Mouse (Mus musculus) intestine, embryonic 14.5 days (tissue): Measurements from ENCODE around the gene Prkag2. TPM values are rescaled to one million over a fixed set of nuclear protein-coding genes. Genes with fewer than 3 reads are reported as not detected.

Experiments used
- ATAC-seq: fragments of 200-750 bp; cut with Nextera tagmentation; replicated peaks from 2 replicates; pipeline ENCODE4 v1.8.0; 2017; ENCODE audit warnings: low read depth, moderate number of reproducible peaks, moderate TSS enrichment, moderate library complexity; ENCODE audit not compliant: low FRiP score, low TSS enrichment
- DNase-seq: peaks from one replicate; pipeline ENCODE4 v3.0.0-alpha.2; 2018; ENCODE audit warnings: low spot score
- H3K27ac ChIP-seq: fragments of 300-500 bp; sonication (generic); 2 replicates; pipeline ENCODE4 v1.5.1; 2014; ENCODE audit warnings: low read depth, mild to moderate bottlenecking, control low read depth
- H3K27me3 ChIP-seq: fragments of 300-500 bp; sonication (generic); replicated peaks from 2 replicates; pipeline ENCODE4 v1.6.1; 2014; ENCODE audit warnings: low read length, control low read depth; ENCODE audit not compliant: control insufficient read depth, insufficient read depth
- H3K36me3 ChIP-seq: fragments of 300-500 bp; sonication (generic); 2 replicates; pipeline ENCODE4 v1.6.1; 2014; ENCODE audit warnings: low read length, control low read depth; ENCODE audit not compliant: control insufficient read depth, insufficient read depth
- H3K4me1 ChIP-seq: fragments of 300-500 bp; sonication (generic); replicated peaks from 2 replicates; pipeline ENCODE4 v1.6.1; 2014; ENCODE audit warnings: low read length, control low read depth, mixed read lengths; ENCODE audit not compliant: control insufficient read depth, insufficient read depth
- H3K4me2 ChIP-seq: fragments of 300-500 bp; sonication (generic); 2 replicates; pipeline ENCODE4 v1.6.1; 2014; ENCODE audit warnings: low read length
- H3K4me3 ChIP-seq: fragments of 300-500 bp; sonication (generic); 2 replicates; pipeline ENCODE4 v1.5.1; 2014; ENCODE audit warnings: low read depth, low read length, control low read depth, mixed read lengths
- H3K9ac ChIP-seq: fragments of 300-500 bp; sonication (generic); 2 replicates; pipeline ENCODE4 v1.6.1; 2014; ENCODE audit warnings: mild to moderate bottlenecking, low read length
- H3K9me3 ChIP-seq: fragments of 300-500 bp; sonication (generic); 2 replicates; pipeline ENCODE4 v1.6.1; 2016; ENCODE audit warnings: low read length, control low read depth; ENCODE audit not compliant: control insufficient read depth
- WGBS: fragments of 180-500 bp; shearing (Covaris S2); extraction: QIAGEN DNeasy Blood & Tissue Kit; methylation state at CpG from one replicate; pipeline ENCODE4 v1.1.7; 2014; 5-methylcytosine and 5-hydroxymethylcytosine counted together
- polyA plus RNA-seq: library from polyadenylated mRNA; unstranded; fragments of >200 nt; fragmentation: Nextera tagmentation; extraction: Ambion mirVana; gene quantifications from 2 replicates; pipeline ENCODE4 v1.2.1, GENCODE M21; 2014

Prkag2 gene
- polyA plus RNA-seq, 1 experiment from 2014 or later = 52.1 TPM

DNA sequence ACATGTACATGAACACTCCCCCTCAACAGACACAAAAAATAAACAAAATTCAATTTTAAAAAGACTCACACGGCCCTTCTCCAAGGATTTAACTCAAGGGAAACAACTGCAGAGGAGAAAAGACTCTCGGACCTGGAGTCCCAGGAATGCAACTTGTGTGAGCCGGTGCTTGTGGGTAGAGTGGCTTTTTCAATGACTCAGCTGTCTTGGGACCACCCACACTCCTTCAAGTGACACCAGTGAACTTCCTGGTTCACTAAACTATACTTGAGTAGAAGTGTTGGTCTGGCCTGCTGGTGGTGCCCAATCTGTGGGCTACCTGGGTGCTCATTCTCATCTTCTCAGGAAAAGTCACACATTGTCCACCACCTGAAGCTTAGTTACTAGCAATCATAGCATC, 53.7 kb downstream of the Prkag2 start:
- Histone ChIP-seq H3K9ac (no peak overlapping the region), H3K27me3 (no peaks in the 10 kb centered on the region), H3K27ac (no peak overlapping the region), H3K4me2 (no peak overlapping the region), H3K36me3 (no peaks in the 10 kb centered on the region), H3K4me1 (peaks cover 6% of the 10 kb centered on the region; the same call in 1 of the 2 replicates), H3K9me3 (no peaks in the 10 kb centered on the region), H3K4me3 (no peak overlapping the region)
- ATAC-seq = no peak
- no peak for DNase-seq
- WGBS = 69% methylated on average over 3 of the region's 3 CpGs

DNA sequence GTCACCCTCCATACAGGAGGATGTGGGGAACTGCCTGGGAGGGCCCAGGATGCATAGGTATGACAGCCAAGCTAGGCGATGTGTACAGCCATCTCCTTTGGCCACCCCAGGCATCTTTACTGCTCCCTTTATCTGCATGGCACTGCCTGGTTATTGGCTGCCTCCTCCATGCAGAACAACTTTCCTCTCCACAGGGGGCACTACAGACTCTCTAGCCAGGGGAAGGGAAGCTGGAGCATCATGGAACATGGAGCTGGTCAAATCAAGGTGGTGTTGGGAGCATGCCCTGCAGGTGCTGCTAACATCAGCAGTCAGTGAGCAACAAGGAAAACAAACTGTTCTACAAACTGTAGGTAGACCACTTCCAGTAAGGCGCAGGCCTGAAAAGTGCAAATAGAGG, 56.4 kb downstream of the Prkag2 start:
- H3K9me3 ChIP-seq = no peaks in the 10 kb centered on the region
- H3K27ac ChIP-seq = no peak overlapping the region
- WGBS = 87% methylated on average over 2 of the region's 2 CpGs
- H3K4me1 ChIP-seq = peaks cover 5% of the 10 kb centered on the region; the same call in 1 of the 2 replicates
- no peak overlapping the region for H3K4me2 ChIP-seq
- no peak for DNase-seq
- H3K9ac ChIP-seq = no peak overlapping the region
- no peaks in the 10 kb centered on the region for H3K27me3 ChIP-seq
- no peak for ATAC-seq
- H3K4me3 ChIP-seq = no peak overlapping the region
- H3K36me3 ChIP-seq = no peaks in the 10 kb centered on the region

DNA sequence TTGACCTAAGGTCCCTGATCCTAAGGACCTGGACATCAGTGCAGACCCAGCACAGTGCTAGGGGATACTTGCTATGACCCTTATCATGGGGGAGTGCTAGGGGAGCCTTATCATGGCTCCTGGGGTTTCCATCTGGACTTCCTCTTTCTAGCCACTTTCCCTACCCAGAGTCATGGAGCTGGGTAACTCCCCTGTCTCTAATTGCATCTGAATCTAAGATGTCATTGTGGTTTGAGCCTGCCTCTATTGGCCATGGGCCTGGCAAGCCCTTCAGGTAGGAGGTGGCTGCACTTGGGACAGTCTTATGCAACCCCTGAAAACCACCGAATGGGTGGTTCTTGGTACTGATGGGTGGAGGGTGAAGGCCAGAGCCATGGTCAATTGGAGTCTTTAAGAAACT, 58.5 kb downstream of the Prkag2 start:
- Histone ChIP-seq H3K27me3 (no peaks in the 10 kb centered on the region), H3K4me2 (no peak overlapping the region), H3K9me3 (no peaks in the 10 kb centered on the region), H3K4me1 (no peaks in the 10 kb centered on the region), H3K27ac (no peak overlapping the region), H3K4me3 (no peak overlapping the region), H3K36me3 (no peaks in the 10 kb centered on the region), H3K9ac (no peak overlapping the region)
- WGBS = 100% methylated on average over 1 of the region's 1 CpGs
- no peak for DNase-seq
- ATAC-seq = no peak

DNA sequence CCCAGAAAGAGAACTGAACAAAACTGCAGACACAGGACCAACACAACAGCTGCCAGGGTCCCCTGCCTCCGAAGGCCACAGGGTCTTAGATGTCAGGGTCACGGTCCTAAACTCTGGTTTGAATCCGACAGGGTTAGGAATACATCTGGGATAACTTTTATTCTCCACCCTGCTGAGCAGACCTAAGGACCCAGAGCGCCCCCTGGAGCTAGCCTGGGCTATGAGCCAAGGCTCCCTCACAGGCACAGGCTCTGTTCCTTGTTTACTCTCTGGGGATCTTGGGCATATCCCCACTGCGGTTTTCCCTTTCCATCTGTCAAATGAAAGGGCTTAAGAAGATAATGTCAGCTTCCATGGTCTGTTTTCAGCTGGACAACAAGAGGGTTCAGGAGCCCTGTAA, 59.1 kb downstream of the Prkag2 start:
- Histone ChIP-seq H3K27me3 (no peaks in the 10 kb centered on the region), H3K9me3 (no peaks in the 10 kb centered on the region), H3K27ac (no peak overlapping the region), H3K4me3 (no peak overlapping the region), H3K4me1 (no peaks in the 10 kb centered on the region), H3K9ac (no peak overlapping the region), H3K36me3 (no peaks in the 10 kb centered on the region), H3K4me2 (no peak overlapping the region)
- no peak for ATAC-seq
- WGBS = 50% methylated on average over 5 of the region's 5 CpGs
- DNase-seq = no peak

DNA sequence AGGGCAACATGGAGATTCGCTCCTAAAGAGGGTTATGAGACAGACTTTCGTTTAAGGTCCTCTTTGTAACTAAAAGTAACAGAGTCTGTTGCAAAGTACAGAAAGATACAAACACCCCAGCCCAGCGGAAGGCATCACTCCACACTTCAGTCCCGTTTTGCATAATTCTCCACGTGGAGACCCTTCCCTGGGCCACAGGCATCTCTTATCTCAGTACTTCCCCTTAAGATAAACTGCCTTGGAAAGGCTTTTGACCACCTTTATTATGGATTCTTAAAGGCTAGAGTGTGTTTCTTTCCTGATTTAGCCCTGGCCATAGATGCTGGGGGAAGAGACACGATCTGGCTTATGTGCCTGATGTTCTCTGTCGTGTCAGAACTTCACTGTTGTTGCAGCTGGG, 59.5 kb downstream of the Prkag2 start:
- Histone ChIP-seq H3K4me1 (no peaks in the 10 kb centered on the region), H3K36me3 (no peaks in the 10 kb centered on the region), H3K4me2 (no peak overlapping the region), H3K27ac (no peak overlapping the region), H3K27me3 (no peaks in the 10 kb centered on the region), H3K4me3 (no peak overlapping the region), H3K9ac (no peak overlapping the region), H3K9me3 (no peaks in the 10 kb centered on the region)
- 68% methylated on average over 7 of the region's 7 CpGs for WGBS
- ATAC-seq (no peak), DNase-seq (no peak)

DNA sequence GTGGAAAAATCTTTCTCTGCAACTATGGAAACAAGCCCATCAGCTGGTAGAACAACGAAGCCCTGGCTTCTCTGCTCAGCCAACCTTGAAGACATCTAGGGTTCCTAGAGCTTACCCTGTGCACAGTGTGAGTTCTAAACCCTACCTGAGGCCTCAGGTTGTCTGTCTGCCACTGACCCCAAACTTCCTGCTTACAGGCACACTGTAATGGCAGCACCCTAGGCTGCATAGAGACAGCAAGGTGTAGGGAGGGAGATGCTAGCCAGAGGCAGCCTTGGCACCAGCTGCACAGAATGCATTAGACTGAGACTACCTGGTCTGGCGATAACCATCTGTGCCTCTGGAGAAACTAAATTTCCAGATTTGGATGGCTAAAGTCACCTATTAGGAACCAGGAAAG, 61.6 kb downstream of the Prkag2 start:
- Histone ChIP-seq H3K4me2 (no peak overlapping the region), H3K4me3 (no peak overlapping the region), H3K9ac (no peak overlapping the region), H3K27me3 (no peaks in the 10 kb centered on the region), H3K36me3 (no peaks in the 10 kb centered on the region), H3K27ac (no peak overlapping the region), H3K9me3 (no peaks in the 10 kb centered on the region), H3K4me1 (no peaks in the 10 kb centered on the region)
- no peak for DNase-seq
- ATAC-seq = no peak
- WGBS = 92% methylated on average over 2 of the region's 2 CpGs

DNA sequence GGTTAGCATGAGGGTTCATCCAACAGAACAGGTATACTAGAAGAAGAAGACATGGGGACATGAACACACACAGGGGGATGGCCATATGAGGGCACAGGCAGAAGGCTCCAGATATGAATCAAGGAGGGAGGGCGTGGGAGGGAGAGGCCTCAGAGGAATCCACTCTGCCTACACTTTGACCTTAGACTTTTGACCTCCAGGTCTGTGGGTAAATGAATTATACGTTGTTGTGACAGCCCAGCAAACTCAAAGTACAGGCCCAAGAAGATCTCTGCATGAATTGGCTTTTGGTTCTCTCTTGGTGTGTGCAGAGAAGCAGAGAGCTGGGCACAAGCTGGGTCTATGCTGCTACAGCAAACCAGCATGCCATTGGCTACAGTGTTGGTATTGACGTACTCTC, 65.1 kb downstream of the Prkag2 start:
- no peaks in the 10 kb centered on the region for H3K27me3 ChIP-seq
- no peak overlapping the region for H3K27ac ChIP-seq
- DNase-seq (no peak), ATAC-seq (no peak)
- H3K36me3 ChIP-seq = no peaks in the 10 kb centered on the region
- H3K9ac ChIP-seq = no peak overlapping the region
- 58% methylated on average over 3 of the region's 3 CpGs for WGBS
- no peaks in the 10 kb centered on the region for H3K9me3 ChIP-seq
- H3K4me1 ChIP-seq = peaks cover 1% of the 10 kb centered on the region; the same call in 1 of the 2 replicates
- H3K4me2 ChIP-seq = no peak overlapping the region
- no peak overlapping the region for H3K4me3 ChIP-seq

DNA sequence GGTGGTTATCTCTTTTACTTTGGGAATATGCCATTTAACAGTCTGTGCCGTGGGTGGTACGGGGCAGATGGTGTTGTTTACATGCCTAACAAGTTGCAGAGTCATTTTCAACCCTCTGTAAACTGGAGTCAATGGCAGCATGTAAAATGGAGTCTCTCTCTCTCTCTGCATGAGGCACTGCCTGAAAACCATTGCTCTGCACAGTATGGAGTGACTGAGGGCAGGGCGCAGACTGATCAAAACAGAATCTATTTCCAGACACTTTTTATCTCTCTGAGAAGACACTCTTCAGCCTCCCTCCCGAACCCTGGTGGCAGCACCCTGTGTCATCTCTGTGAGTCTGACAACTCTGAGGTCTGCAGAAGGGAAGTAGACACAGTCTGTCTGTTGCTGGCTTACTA, 69.0 kb downstream of the Prkag2 start:
- Histone ChIP-seq H3K9me3 (no peaks in the 10 kb centered on the region), H3K9ac (no peak overlapping the region), H3K27ac (no peak overlapping the region), H3K4me2 (no peak overlapping the region), H3K36me3 (no peaks in the 10 kb centered on the region), H3K4me3 (no peak overlapping the region), H3K4me1 (peaks cover 12% of the 10 kb centered on the region; the same call in 1 of the 2 replicates), H3K27me3 (no peaks in the 10 kb centered on the region)
- WGBS = 71% methylated on average over 4 of the region's 4 CpGs
- ATAC-seq (no peak), DNase-seq (no peak)

DNA sequence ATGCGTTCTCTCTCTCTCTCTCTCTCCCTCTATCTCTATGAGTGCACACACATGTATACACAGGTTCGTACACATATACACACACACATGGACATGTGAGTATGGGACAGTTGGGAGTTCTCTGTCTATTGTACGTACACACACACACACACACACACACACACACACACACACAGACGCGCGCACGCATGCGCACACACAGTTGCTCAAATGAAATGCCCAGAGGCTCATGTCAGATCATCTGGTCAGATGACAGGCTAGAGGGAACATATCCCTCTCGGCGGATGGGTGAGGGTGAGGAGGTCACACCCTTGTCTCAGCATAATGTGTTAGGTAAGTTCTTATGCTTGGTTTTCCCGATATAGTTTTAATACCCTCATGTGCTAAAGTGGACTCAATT, 69.4 kb downstream of the Prkag2 start:
- WGBS = 90% methylated on average over 11 of the region's 11 CpGs
- no peak overlapping the region for H3K4me2 ChIP-seq
- no peak overlapping the region for H3K9ac ChIP-seq
- no peak overlapping the region for H3K27ac ChIP-seq
- no peaks in the 10 kb centered on the region for H3K9me3 ChIP-seq
- peaks cover 12% of the 10 kb centered on the region; the same call in 1 of the 2 replicates for H3K4me1 ChIP-seq
- no peak for DNase-seq
- H3K27me3 ChIP-seq = no peaks in the 10 kb centered on the region
- ATAC-seq = no peak
- H3K36me3 ChIP-seq = no peaks in the 10 kb centered on the region
- no peak overlapping the region for H3K4me3 ChIP-seq
